Mouse (Mus musculus) limb, embryonic 14.5 days (tissue): ENCODE data around the gene Ccdc91. TPM values are rescaled to one million over a fixed set of nuclear protein-coding genes. Genes with fewer than 3 reads are reported as not detected.

ENCODE experiments used
- ATAC-seq: fragments of 200-750 bp; cut with Nextera tagmentation; 2 replicates; pipeline ENCODE4 v1.8.0; 2017; ENCODE audit warnings: low read depth, moderate number of reproducible peaks, moderate TSS enrichment; ENCODE audit not compliant: low FRiP score
- DNase-seq: peaks from one replicate; pipeline ENCODE4 v3.0.0-alpha.2; 2015; ENCODE audit warnings: low spot score
- H3K27ac ChIP-seq: fragments of 300-500 bp; sonication (generic); replicated peaks from 2 replicates; pipeline ENCODE4 v1.5.1; 2014; ENCODE audit warnings: low read depth, mild to moderate bottlenecking, low read length, moderate library complexity, mixed read lengths
- H3K27me3 ChIP-seq: fragments of 300-500 bp; sonication (generic); 2 replicates; pipeline ENCODE4 v1.6.1; 2014; ENCODE audit warnings: low read length, mixed read lengths; ENCODE audit not compliant: control insufficient read depth, insufficient read depth
- H3K36me3 ChIP-seq: fragments of 300-500 bp; sonication (generic); 2 replicates; pipeline ENCODE4 v1.6.1; 2014; ENCODE audit warnings: mild to moderate bottlenecking, low read length, moderate library complexity, mixed read lengths; ENCODE audit not compliant: control insufficient read depth, insufficient read depth
- H3K4me1 ChIP-seq: fragments of 300-500 bp; sonication (generic); 2 replicates; pipeline ENCODE4 v1.6.1; 2014; ENCODE audit warnings: antibody characterized with exemption, low read length, mixed read lengths; ENCODE audit not compliant: control insufficient read depth, insufficient read depth
- H3K4me2 ChIP-seq: fragments of 300-500 bp; sonication (generic); replicated peaks from 2 replicates; pipeline ENCODE4 v1.6.1; 2014; ENCODE audit warnings: low read depth, mild to moderate bottlenecking, low read length, moderate library complexity; ENCODE audit not compliant: severe bottlenecking
- H3K4me3 ChIP-seq: fragments of 300-500 bp; sonication (generic); replicated peaks from 2 replicates; pipeline ENCODE4 v1.5.1; 2014; ENCODE audit warnings: low read length
- H3K9ac ChIP-seq: fragments of 300-500 bp; sonication (generic); 2 replicates; pipeline ENCODE4 v1.6.1; 2014; ENCODE audit warnings: mild to moderate bottlenecking, low read depth, low read length, moderate library complexity; ENCODE audit not compliant: severe bottlenecking
- H3K9me3 ChIP-seq: fragments of 300-500 bp; sonication (generic); 2 replicates; pipeline ENCODE4 v1.6.1; 2016; ENCODE audit warnings: low read length; ENCODE audit not compliant: control insufficient read depth
- POLR2A ChIP-seq: fragments of 200-500 bp; IDR thresholded peaks from 2 replicates; pipeline ENCODE4 v1.8.0; 2012; ENCODE audit warnings: inconsistent platforms, mild to moderate bottlenecking, moderate library complexity, borderline replicate concordance; ENCODE audit not compliant: insufficient read depth, insufficient read length; ENCODE audit errors: extremely low read depth
- WGBS: fragments of 180-500 bp; shearing (Covaris S2); extraction: QIAGEN DNeasy Blood & Tissue Kit; methylation state at CpG from one replicate; pipeline ENCODE4 v1.1.7; 2014; 5-methylcytosine and 5-hydroxymethylcytosine counted together
- polyA plus RNA-seq, 2 experiments: library from polyadenylated mRNA; depleted of rRNA in 1 of 2; stranded (reverse) in 1 of 2; unstranded in 1 of 2; fragments of >200 nt; fragmentation: Nextera tagmentation in 1 of 2; extraction: Ambion mirVana in 1 of 2; gene quantifications; 2 replicates each; pipeline versions ENCODE4 v1.2.1 to v1.2.3; 2012 to 2014

Ccdc91 gene
- polyA plus RNA-seq, 2 experiments: 16.5 to 21.0 TPM

- no peaks in the 10 kb centered on the region for H3K27me3 ChIP-seq
- no peaks in the 10 kb centered on the region for H3K9me3 ChIP-seq
- no peak overlapping the region for H3K4me3 ChIP-seq
- H3K27ac ChIP-seq: no peak overlapping the region
- H3K9ac ChIP-seq: no peak overlapping the region
- ATAC-seq (no peak), DNase-seq (no peak)
- H3K36me3 ChIP-seq: no peaks in the 10 kb centered on the region
- H3K4me1 ChIP-seq: no peaks in the 10 kb centered on the region
- 95% methylated on average over 5 of the region's 5 CpGs for WGBS
- H3K4me2 ChIP-seq: no peak overlapping the region
- no peak for TF ChIP-seq POLR2A
These were observed 5.5 kb downstream of the Ccdc91 start for GRCm38 (mm10) chr6:147481141-147481540.

GRCm38 (mm10) chr6:147490120-147490519 lies 14.5 kb downstream of the Ccdc91 start:
- H3K36me3 ChIP-seq: no peaks in the 10 kb centered on the region
- 86% methylated on average over 3 of the region's 3 CpGs for WGBS
- no peak overlapping the region for H3K9ac ChIP-seq
- H3K4me2 ChIP-seq: no peak overlapping the region
- DNase-seq: no peak
- H3K27ac ChIP-seq: no peak overlapping the region
- no peak overlapping the region for H3K4me3 ChIP-seq
- no peaks in the 10 kb centered on the region for H3K4me1 ChIP-seq
- H3K27me3 ChIP-seq: no peaks in the 10 kb centered on the region
- no peak for ATAC-seq
- TF ChIP-seq POLR2A: no peak
- H3K9me3 ChIP-seq: no peaks in the 10 kb centered on the region

GRCm38 (mm10) chr6:147492551-147492950 lies 16.9 kb downstream of the Ccdc91 start:
- Histone ChIP-seq H3K9ac (no peak overlapping the region), H3K9me3 (no peaks in the 10 kb centered on the region), H3K4me1 (no peaks in the 10 kb centered on the region), H3K36me3 (no peaks in the 10 kb centered on the region), H3K4me3 (no peak overlapping the region), H3K27ac (no peak overlapping the region), H3K4me2 (no peak overlapping the region), H3K27me3 (no peaks in the 10 kb centered on the region)
- DNase-seq (no peak), ATAC-seq (no peak)
- 89% methylated on average over 4 of the region's 4 CpGs for WGBS
- TF ChIP-seq POLR2A: no peak

DNA sequence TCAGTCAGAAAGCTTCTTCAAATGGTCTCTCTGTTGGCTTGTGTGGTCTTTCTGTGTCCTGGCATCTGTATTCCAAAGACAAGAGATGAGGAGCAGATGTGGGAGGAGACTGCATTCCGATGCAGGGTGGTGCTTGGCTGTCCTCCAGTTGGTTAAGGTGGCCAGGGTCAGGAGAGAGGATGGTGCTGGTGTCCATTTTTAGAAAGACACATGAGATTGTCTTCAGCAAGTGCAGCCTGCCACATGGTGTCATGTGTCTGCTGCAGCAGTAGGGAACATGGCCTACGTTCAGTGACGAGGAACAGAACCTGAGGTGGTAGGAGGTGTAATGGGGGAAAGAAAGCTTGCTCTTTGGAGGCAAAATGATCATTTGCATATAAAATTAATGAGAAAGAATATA lies 25.8 kb downstream of the Ccdc91 start:
- Histone ChIP-seq H3K4me2 (no peak overlapping the region), H3K9me3 (no peaks in the 10 kb centered on the region), H3K4me1 (no peaks in the 10 kb centered on the region), H3K36me3 (no peaks in the 10 kb centered on the region), H3K9ac (no peak overlapping the region), H3K4me3 (no peak overlapping the region), H3K27ac (no peak overlapping the region), H3K27me3 (no peaks in the 10 kb centered on the region)
- 80% methylated on average over 3 of the region's 3 CpGs for WGBS
- no peak for TF ChIP-seq POLR2A
- DNase-seq: no peak
- no peak for ATAC-seq

DNA sequence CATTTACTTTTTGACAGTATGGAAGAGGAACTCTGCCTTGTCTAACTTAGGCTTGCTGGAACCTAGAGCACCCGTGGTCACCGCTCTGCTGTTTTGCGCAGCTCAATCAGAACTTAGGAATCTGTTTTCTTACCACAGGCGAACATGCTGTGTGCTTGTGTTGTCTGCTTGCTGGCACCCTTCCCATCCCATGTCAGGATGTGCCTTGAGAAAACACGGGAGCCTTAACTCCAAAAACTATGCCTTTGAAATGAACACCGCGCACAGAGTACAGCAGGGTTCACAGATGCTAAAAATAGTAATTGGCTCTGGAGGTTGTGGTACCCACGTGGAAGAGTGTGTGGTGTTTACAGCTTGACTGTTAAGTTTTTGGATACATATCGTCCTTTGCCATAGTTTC lies 30.4 kb downstream of the Ccdc91 start:
- H3K36me3 ChIP-seq: no peaks in the 10 kb centered on the region
- no peaks in the 10 kb centered on the region for H3K27me3 ChIP-seq
- no peak for TF ChIP-seq POLR2A
- no peak overlapping the region for H3K4me2 ChIP-seq
- DNase-seq (no peak), ATAC-seq (no peak; the same call in 1 of the 2 replicates)
- WGBS: 44% methylated on average over 9 of the region's 9 CpGs
- no peak overlapping the region for H3K27ac ChIP-seq
- H3K4me3 ChIP-seq: no peak overlapping the region
- H3K9ac ChIP-seq: no peak overlapping the region
- no peaks in the 10 kb centered on the region for H3K4me1 ChIP-seq
- no peaks in the 10 kb centered on the region for H3K9me3 ChIP-seq

DNA sequence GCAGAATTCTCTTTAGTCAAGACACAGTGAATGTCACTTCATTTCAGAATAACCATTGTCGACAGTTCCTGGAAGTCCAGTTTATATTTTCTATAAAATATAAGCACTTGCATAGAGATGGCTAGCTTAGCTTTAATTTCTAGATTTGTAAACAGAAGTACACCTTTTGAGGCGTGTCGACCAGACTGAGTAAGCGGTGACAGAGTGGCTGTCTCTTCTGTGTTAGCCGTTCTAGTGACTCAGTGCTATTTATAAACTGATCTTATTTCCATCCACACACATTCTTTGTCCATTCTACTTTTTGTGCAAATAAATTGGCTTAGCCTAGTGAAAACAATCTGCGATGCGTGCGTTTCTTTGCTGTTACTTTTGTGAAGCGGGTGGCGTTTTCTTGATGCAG lies 30.9 kb downstream of the Ccdc91 start:
- Histone ChIP-seq H3K27ac (no peak overlapping the region), H3K36me3 (no peaks in the 10 kb centered on the region), H3K9ac (no peak overlapping the region), H3K4me2 (no peak overlapping the region), H3K4me1 (no peaks in the 10 kb centered on the region), H3K27me3 (no peaks in the 10 kb centered on the region), H3K4me3 (no peak overlapping the region), H3K9me3 (no peaks in the 10 kb centered on the region)
- WGBS: 82% methylated on average over 10 of the region's 10 CpGs
- DNase-seq: no peak
- ATAC-seq: no peak
- no peak for TF ChIP-seq POLR2A
